Mouse (Mus musculus): ENCODE data around the gene Pcgf3.
A peak's percentile ranks its signal among the peaks of the same experiment; 100 is the strongest.

Gene Pcgf3

GRCm38 (mm10) chr5:108461082-108462065, at the start of gene Pcgf3:
Pcgf3 (plus strand) TSS chr5:108461232.
- peak; percentile 97 for DNase-seq (ENCODE audit: extremely low spot score)

- DNase-seq (ENCODE audit: extremely low spot score) = no peak
Measured at GRCm38 (mm10) chr5:108414711-108415110, 46.3 kb upstream of the Pcgf3 start.

DNA sequence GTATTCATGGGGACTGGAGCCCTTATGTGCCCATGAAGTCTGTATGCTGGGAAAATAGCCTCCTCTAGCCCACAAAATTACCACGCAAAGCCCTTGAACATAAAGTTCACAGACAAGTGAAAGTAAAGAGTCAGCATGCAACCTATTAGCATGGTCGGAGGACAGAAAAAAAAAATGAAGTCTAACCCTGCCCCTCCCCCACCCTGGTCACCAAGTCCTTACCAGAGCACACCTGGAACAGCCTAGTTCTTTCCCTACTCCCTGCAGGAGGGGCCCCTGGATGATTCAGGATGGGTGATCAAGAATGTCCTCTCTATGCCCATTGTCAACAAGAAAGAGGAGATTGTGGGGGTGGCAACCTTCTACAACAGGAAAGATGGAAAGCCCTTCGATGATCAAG, 38.3 kb upstream of the Pcgf3 start:
- DNase-seq (ENCODE audit: extremely low spot score) = no peak

DNA sequence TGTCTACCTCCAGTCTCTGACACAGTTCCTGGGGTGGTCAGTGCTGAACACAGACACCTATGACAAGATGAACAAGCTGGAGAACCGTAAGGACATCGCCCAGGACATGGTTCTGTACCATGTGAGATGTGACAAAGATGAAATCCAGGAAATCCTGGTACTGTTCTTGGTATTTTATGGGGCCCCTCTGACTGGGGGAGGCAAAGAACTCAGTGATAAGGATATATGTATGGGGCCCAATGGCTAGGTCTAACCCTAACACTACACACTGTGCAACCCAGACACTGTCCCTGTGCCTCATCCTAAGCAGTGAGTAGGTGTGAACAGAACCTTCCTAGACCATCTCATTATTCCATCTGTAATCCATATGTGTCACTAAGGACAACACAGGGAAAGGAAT, 37.6 kb upstream of the Pcgf3 start:
- no peak for DNase-seq (ENCODE audit: extremely low spot score)

DNA sequence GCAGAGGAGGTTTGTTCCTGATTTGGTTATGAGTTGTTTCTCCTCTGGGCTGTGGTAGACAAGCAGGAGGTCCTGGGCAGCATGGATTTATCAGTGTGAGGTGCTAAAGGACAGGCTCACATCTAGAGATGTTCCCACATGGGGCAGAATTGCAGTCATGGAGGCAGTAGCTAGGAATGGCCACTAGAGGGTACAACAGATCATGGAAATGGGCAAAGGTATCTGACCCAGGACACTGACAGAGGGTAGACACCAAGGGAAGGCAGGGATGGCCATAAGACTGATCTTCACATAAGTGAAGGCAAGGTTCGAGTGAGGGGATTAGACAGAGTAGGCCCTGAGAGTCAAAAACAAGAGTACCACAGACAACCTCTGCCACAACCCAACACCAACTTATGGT, 33.8 kb upstream of the Pcgf3 start:
- peak; percentile 47 for DNase-seq (ENCODE audit: extremely low spot score)

DNA sequence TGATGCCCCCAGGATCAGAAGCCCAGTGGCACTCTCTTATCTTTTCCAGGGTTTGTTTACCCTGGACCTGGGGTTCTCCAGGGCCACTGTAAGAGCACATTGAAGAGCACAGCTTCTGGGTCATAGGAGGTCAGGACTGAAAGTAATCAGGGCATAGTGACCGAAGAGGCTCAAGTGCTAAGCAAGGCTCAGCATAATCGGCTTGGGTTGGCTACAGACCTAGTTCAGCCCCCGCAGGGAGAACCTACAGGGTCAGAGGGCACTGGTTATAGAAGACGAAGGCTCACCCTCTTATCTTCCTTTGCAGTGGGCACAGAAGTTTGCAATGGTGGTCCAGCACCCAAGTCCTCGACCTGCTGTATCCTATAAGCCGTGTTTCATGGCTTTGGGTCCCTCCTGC, 29.8 kb upstream of the Pcgf3 start:
- DNase-seq (ENCODE audit: extremely low spot score) = no peak

DNA sequence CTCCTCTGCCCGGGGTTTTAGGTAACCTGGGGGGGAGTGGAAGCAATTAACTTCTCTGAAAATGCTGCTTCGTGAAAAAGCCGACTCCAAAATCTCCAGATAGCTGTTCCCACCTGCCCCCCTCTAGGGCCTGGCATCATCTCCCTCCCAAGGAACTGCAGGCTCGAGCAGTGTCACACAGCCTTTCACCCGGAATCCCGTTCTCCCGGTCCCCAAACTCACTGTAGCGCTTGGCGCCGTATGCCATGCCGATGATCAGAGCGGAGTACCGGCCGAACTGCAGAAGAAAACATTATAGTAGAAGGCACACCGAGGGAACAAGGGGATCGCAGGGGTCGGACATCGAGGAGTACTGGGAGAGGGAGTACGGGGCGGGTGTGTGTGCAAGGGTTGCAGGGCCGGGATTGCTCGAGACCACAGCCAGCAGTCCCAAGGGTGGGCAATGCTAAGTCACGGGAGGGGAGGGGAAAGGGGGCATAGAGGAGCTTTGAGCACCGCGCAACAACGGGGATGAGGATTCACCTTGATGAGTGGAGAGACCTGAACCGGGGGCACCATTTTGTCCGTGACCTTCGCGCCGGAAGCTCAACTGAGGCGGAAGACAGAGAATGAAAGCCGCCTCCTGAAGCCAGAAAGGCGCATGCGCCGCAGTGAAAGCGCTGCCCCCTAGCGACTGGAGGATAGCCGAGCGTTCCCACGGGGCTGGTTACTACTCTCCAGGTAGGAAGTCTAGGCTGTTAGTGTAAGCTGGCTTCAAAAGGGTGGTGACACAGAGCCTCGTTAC, 27.0 kb upstream of the Pcgf3 start, which contains the start of gene Atp5k:
Atp5k (minus strand) TSS at position 645 of the 784 bp plus-strand sequence.
- peak; percentile 91 for DNase-seq (ENCODE audit: extremely low spot score)

DNA sequence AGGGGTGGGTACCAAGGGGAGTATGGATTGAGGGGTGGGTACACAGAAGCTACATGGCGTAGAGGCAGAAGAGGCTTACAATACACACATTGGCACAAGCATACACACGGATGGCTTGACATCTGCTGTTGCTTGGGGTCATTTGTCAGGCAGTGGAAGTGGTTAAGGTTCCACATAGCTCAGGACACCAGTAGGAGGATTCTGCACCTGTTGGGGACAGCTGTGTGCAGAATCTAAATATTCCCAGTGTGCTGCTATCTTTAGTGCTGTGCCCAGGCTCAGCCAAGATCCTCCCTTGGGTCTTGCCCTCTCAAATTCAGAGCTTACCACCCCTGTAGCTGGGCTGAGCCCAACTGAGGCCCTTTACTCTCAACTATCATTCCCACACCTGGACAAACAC, 24.9 kb upstream of the Pcgf3 start:
- no peak for DNase-seq (ENCODE audit: extremely low spot score)

GRCm38 (mm10) chr5:108446973-108447372, 14.1 kb upstream of the Pcgf3 start:
- no peak for DNase-seq (ENCODE audit: extremely low spot score)

DNA sequence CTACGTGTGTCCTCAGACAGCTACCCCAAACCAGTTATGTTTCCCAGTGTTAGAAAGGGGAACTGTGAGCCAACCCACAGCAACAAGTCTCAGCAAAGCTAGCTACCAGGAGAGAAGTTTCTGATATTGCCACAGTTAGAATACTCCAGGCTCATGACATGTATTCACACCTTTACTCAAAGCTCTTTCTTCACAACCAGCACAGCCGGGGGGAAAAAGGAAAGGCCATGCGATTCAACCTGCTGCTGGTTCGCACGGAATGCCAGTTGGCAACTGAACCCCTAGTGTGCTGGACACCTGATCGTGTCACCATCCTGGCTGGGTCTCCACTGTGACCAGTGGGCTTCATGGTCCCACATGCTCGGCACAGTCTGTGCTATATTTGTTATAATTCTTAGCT, 13.2 kb upstream of the Pcgf3 start:
- no peak for DNase-seq (ENCODE audit: extremely low spot score)

DNA sequence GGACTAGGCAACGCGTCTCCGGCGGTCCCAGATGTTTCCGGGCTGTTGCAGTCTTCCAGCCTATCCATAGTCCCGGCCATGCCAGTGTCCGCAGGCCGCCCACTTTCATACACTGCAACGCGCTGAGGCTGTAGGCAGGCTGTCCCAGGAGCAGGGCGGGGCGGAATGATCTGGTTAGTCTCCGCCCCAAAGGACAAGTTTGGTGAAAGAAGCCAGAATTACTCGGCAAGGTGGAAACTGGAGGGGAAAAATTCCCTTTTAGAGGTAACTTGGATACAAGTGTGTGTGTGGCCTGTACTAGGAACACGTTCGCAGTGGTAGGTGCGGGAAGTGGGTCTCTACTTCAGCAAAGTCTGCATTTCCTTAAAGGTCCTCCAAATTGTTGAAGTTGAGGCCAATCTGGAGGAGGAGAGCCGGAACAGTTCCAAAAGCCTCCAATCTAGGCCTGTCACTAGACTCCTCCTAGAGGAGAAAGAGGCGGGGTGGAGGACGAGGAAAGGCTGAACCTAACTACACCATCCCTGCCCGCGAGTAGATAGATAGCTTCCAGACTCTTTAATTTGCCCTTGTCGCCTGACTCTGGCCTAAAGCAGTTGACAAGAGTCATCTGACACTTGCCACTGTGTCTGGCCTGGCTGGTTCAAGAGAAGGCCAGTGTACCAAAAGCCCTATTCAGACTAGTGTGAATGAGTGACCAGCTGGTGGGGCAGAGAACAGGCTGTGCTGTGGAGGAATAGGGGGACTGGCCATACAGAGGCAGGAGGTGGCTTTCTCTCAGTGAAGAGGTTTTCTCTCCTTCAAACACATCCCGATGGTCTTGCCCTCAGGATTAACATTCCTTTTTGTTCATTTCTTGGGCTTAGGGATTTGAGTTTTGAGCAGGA, 12.0 kb upstream of the Pcgf3 start, which contains the start of gene Mfsd7a:
Mfsd7a (minus strand) TSS at position 107 of the 884 bp plus-strand sequence.
- DNase-seq (ENCODE audit: extremely low spot score) = peak; percentile 64

- no peak for DNase-seq (ENCODE audit: extremely low spot score)
Measured at GRCm38 (mm10) chr5:108450837-108451540, 10.0 kb upstream of the Pcgf3 start.

- no peak for DNase-seq (ENCODE audit: extremely low spot score)
Measured at GRCm38 (mm10) chr5:108451611-108452010, 9.4 kb upstream of the Pcgf3 start.

GRCm38 (mm10) chr5:108452422-108452821, 8.6 kb upstream of the Pcgf3 start:
- DNase-seq (ENCODE audit: extremely low spot score) = no peak

GRCm38 (mm10) chr5:108454094-108454493, 6.9 kb upstream of the Pcgf3 start:
- no peak for DNase-seq (ENCODE audit: extremely low spot score)

DNA sequence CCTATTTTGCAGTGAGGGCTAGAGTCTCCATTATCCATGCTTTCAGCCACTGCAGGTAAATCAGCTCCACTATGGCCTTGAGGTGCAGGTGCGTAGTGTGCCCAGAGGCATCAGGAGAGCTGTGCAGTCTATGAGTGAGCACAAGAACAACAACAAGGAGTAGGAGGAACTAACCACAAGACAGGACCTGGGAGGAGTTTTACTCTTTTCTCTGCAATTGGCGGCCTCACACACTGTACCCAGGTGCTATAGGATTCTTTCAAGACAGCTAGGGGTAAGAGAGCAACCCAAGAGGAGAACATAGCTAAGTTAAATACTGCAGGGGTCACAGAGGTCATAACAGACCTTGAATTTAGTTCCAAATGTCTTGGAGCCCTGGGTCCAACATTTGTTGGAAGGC, 2.3 kb upstream of the Pcgf3 start:
- DNase-seq (ENCODE audit: extremely low spot score) = no peak

GRCm38 (mm10) chr5:108460461-108460860, 571 bp upstream of the Pcgf3 start:
- DNase-seq (ENCODE audit: extremely low spot score) = peak; percentile 2

- peak; percentile 8 for DNase-seq (ENCODE audit: extremely low spot score)
Measured at GRCm38 (mm10) chr5:108462446-108462845, 1.4 kb downstream of the Pcgf3 start.

DNA sequence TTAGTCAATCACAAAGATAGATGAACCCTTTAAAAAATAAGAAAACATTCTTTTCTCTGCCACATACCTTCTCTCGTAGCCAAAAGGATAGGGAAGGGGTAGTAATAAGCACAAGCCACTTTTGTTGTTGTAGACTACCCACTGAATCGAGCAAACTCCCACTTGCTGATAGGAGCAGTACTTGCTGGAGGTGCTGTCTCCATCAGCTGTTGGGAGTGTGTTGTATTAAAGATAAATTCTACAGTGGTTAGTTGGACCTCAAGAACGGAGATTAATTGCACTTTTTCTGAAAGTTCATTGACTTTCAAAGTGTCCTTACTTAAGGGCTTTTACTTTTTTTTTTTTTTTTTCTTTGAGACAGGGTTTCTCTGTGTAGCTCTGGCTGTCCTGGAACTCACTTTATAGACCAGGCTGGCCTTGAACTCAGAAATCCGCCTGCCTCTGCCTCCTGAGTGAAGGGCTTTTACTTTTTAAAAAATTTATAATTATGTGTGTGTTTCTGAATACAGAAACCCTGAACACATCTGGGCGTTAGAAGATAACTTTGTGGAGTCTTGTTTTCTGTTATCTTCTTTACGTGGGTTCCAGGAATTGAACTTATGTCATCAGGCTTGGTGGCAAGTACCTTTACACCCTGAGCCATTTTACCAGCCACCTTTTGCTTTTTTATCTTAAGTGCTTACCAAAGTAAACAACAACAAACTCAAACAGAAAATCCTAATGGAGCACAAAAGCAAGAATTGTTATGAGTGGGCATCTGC, 4.3 kb downstream of the Pcgf3 start:
- no peak for DNase-seq (ENCODE audit: extremely low spot score)

GRCm38 (mm10) chr5:108466647-108467046, 5.6 kb downstream of the Pcgf3 start:
- no peak for DNase-seq (ENCODE audit: extremely low spot score)
